Mouse (Mus musculus): ENCODE data around the gene Casp8.
A peak's percentile ranks its signal among the peaks of the same experiment; 100 is the strongest.
"Not testable (repeated sequence)": the region's sequence is repeated elsewhere in the genome, so short reads cannot be mapped to it uniquely, and the experiment has no call there.

The Casp8 gene

GRCm38 (mm10) chr1:58800644-58801043 is 5.5 kb downstream of the Casp8 start:
- DNase-seq (ENCODE audit: low spot score in 2 of 2): not testable (repeated sequence)

GRCm38 (mm10) chr1:58801558-58802285 is 6.5 kb downstream of the Casp8 start:
- DNase-seq (ENCODE audit: low spot score in 2 of 2): peak in 1 of 2 experiments; percentile 17

- DNase-seq (ENCODE audit: low spot score in 2 of 2): peak; percentile 64 to 78
Measured at GRCm38 (mm10) chr1:58802322-58803273, 7.4 kb downstream of the Casp8 start.

- DNase-seq (ENCODE audit: low spot score in 2 of 2): peak in 1 of 2 experiments; percentile 16
Measured at GRCm38 (mm10) chr1:58803531-58803930, 8.4 kb downstream of the Casp8 start.

- no peak for DNase-seq (ENCODE audit: low spot score in 2 of 2)
Measured at GRCm38 (mm10) chr1:58806651-58807050, 11.5 kb downstream of the Casp8 start.

- no peak for DNase-seq (ENCODE audit: low spot score in 2 of 2)
Measured at GRCm38 (mm10) chr1:58826319-58826718, 31.1 kb downstream of the Casp8 start.

GRCm38 (mm10) chr1:58830741-58831140 is 35.6 kb downstream of the Casp8 start:
- no peak for DNase-seq (ENCODE audit: low spot score in 2 of 2)

GRCm38 (mm10) chr1:58832198-58832597 is 37.0 kb downstream of the Casp8 start:
- DNase-seq (ENCODE audit: low spot score in 2 of 2): no peak

GRCm38 (mm10) chr1:58856811-58857210 is 61.6 kb downstream of the Casp8 start:
- not testable (repeated sequence) for DNase-seq (ENCODE audit: low spot score in 2 of 2)

- not testable (repeated sequence) for DNase-seq (ENCODE audit: low spot score in 2 of 2)
Measured at GRCm38 (mm10) chr1:58859131-58859530, 64.0 kb downstream of the Casp8 start.

- DNase-seq (ENCODE audit: low spot score in 2 of 2): not testable (repeated sequence)
Measured at GRCm38 (mm10) chr1:58859738-58860365, 64.7 kb downstream of the Casp8 start.

GRCm38 (mm10) chr1:58860586-58860985 is 65.4 kb downstream of the Casp8 start:
- not testable (repeated sequence) for DNase-seq (ENCODE audit: low spot score in 2 of 2)

- DNase-seq (ENCODE audit: low spot score in 2 of 2): not testable (repeated sequence)
Measured at GRCm38 (mm10) chr1:58876500-58876899, 81.3 kb downstream of the Casp8 start.

- not testable (repeated sequence) for DNase-seq (ENCODE audit: low spot score in 2 of 2)
Measured at GRCm38 (mm10) chr1:58879291-58879690, 84.1 kb downstream of the Casp8 start.

- not testable (repeated sequence) for DNase-seq (ENCODE audit: low spot score in 2 of 2)
Measured at GRCm38 (mm10) chr1:58883279-58883678, 88.1 kb downstream of the Casp8 start.

GRCm38 (mm10) chr1:58885646-58886045 is 90.5 kb downstream of the Casp8 start:
- no peak for DNase-seq (ENCODE audit: low spot score in 2 of 2)

GRCm38 (mm10) chr1:58889826-58890546 is 94.8 kb downstream of the Casp8 start:
- no peak for DNase-seq (ENCODE audit: low spot score in 2 of 2)

- DNase-seq (ENCODE audit: low spot score in 2 of 2): not testable (repeated sequence)
Measured at GRCm38 (mm10) chr1:58890697-58891290, 95.6 kb downstream of the Casp8 start.

- DNase-seq (ENCODE audit: low spot score in 2 of 2): not testable (repeated sequence)
Measured at GRCm38 (mm10) chr1:58891481-58892170, 96.5 kb downstream of the Casp8 start.

GRCm38 (mm10) chr1:58892386-58892785 is 97.2 kb downstream of the Casp8 start:
- DNase-seq (ENCODE audit: low spot score in 2 of 2): not testable (repeated sequence)

Data from spleen, postnatal 10 days (tissue).